Mouse (Mus musculus) heart, adult 18-20 months (tissue): ENCODE measurements at regions not wholly inside any gene's neighbourhood (a gene's known extent, or its start where the extent isn't known, plus 50 kb on each side); places are given as distances from the start of the nearest gene placed in this dataset.

Experiments
- DNase-seq, 2 experiments: peaks; one replicate each; pipeline ENCODE4 v3.0.0; 2021 to 2022; ENCODE audit warnings: mixed read lengths in 1 of 2

- peak in 1 of 2 experiments; percentile 10 for DNase-seq
These were observed 50.9 kb upstream of the Atp12a start for GRCm38 (mm10) chr14:56313969-56314368.

- DNase-seq: peak; percentile 38 to 62
These were observed 50.4 kb upstream of the Atp12a start for GRCm38 (mm10) chr14:56314459-56314858.
